Mouse (Mus musculus) erythroblast, adult 5-6 weeks (primary cell): ENCODE data around the gene Prpf4. TPM values are rescaled to one million over a fixed set of nuclear protein-coding genes. Genes with fewer than 3 reads are reported as not detected.

ENCODE experiments used
- total RNA-seq, 2 experiments: library from RNA; stranded (forward) in 1 of 2; stranded (reverse) in 1 of 2; fragments of 150-400 nt in 1 of 2; fragments of 200-764, 138-1000 nt in 1 of 2; gene quantifications; 2 replicates each; pipeline versions ENCODE4 v1.2.3 to v1.2.4; 2015 to 2017; ENCODE audit warnings: low replicate concordance in 2 of 2

The Prpf4 gene
- total RNA-seq, 2 experiments from 2014 or later: 1.3 to 7.0 TPM

Other genes with a start within 250 kb of the Prpf4 start
- not detected in 2 replicates for gene Zfp37, start 177.8 kb upstream of the Prpf4 start, total RNA-seq (2015; ENCODE audit: low replicate concordance)
- gene Zfp37, start 177.8 kb upstream of the Prpf4 start, total RNA-seq (2017; ENCODE audit: low replicate concordance): not detected in 2 replicates
- 15.0 and 24.4 TPM in 2 replicates for gene Slc31a2, start 146.2 kb upstream of the Prpf4 start, total RNA-seq (2015; ENCODE audit: low replicate concordance)
- 8.8 and 13.6 TPM in 2 replicates for gene Slc31a2, start 146.2 kb upstream of the Prpf4 start, total RNA-seq (2017; ENCODE audit: low replicate concordance)
- 15.0 and 25.9 TPM in 2 replicates for gene Fkbp15, start 48.2 kb upstream of the Prpf4 start, total RNA-seq (2015; ENCODE audit: low replicate concordance)
- 29.0 and 31.6 TPM in 2 replicates for gene Fkbp15, start 48.2 kb upstream of the Prpf4 start, total RNA-seq (2017; ENCODE audit: low replicate concordance)
- 2.7 and 5.2 TPM in 2 replicates for gene Slc31a1, start 48.1 kb upstream of the Prpf4 start, total RNA-seq (2015; ENCODE audit: low replicate concordance)
- gene Slc31a1, start 48.1 kb upstream of the Prpf4 start, total RNA-seq (2017; ENCODE audit: low replicate concordance): 3.7 and 5.4 TPM in 2 replicates
- gene Cdc26, start 155 bp upstream of the Prpf4 start, total RNA-seq (2015; ENCODE audit: low replicate concordance): 33.4 and 49.1 TPM in 2 replicates
- 30.9 and 33.0 TPM in 2 replicates for gene Cdc26, start 155 bp upstream of the Prpf4 start, total RNA-seq (2017; ENCODE audit: low replicate concordance)
- gene Rnf183, start 26.5 kb downstream of the Prpf4 start, total RNA-seq (2015; ENCODE audit: low replicate concordance): not detected in 2 replicates
- not detected in 2 replicates for gene Rnf183, start 26.5 kb downstream of the Prpf4 start, total RNA-seq (2017; ENCODE audit: low replicate concordance)
- gene Wdr31, start 62.1 kb downstream of the Prpf4 start, total RNA-seq (2015; ENCODE audit: low replicate concordance): 0.63 TPM in 1 of 2 replicates, not detected in the other
- 0.42 TPM in 1 of 2 replicates, not detected in the other for gene Wdr31, start 62.1 kb downstream of the Prpf4 start, total RNA-seq (2017; ENCODE audit: low replicate concordance)
- not detected in 2 replicates for gene Bspry, start 71.3 kb downstream of the Prpf4 start, total RNA-seq (2015; ENCODE audit: low replicate concordance)
- gene Bspry, start 71.3 kb downstream of the Prpf4 start, total RNA-seq (2017; ENCODE audit: low replicate concordance): not detected in 2 replicates
- not detected in 2 replicates for gene Hdhd3, start 94.7 kb downstream of the Prpf4 start, total RNA-seq (2015; ENCODE audit: low replicate concordance)
- gene Hdhd3, start 94.7 kb downstream of the Prpf4 start, total RNA-seq (2017; ENCODE audit: low replicate concordance): 1.0 TPM in 1 of 2 replicates, not detected in the other
- 105 and 125 TPM in 2 replicates for gene Alad, start 111.1 kb downstream of the Prpf4 start, total RNA-seq (2015; ENCODE audit: low replicate concordance)
- gene Alad, start 111.1 kb downstream of the Prpf4 start, total RNA-seq (2017; ENCODE audit: low replicate concordance): 81.9 and 128 TPM in 2 replicates
- 21.3 and 30.7 TPM in 2 replicates for gene Pole3, start 116.3 kb downstream of the Prpf4 start, total RNA-seq (2015; ENCODE audit: low replicate concordance)
- gene Pole3, start 116.3 kb downstream of the Prpf4 start, total RNA-seq (2017; ENCODE audit: low replicate concordance): 14.1 and 17.3 TPM in 2 replicates
- not detected in 2 replicates for gene 4933430I17Rik, start 116.6 kb downstream of the Prpf4 start, total RNA-seq (2015; ENCODE audit: low replicate concordance)
- gene 4933430I17Rik, start 116.6 kb downstream of the Prpf4 start, total RNA-seq (2017; ENCODE audit: low replicate concordance): not detected in 2 replicates
- 13.4 and 18.8 TPM in 2 replicates for gene Rgs3, start 151.1 kb downstream of the Prpf4 start, total RNA-seq (2015; ENCODE audit: low replicate concordance)
- 2.5 and 4.5 TPM in 2 replicates for gene Rgs3, start 151.1 kb downstream of the Prpf4 start, total RNA-seq (2017; ENCODE audit: low replicate concordance)